Mouse (Mus musculus): ENCODE data around the gene Ryr1.

- TF ChIP-seq CTCF (IDR thresholded peaks at IDR 0.05; ENCODE audit: borderline replicate concordance, insufficient read depth, low read depth, low read length) (peak; percentile 22; the same call in 1 of the 2 replicates), POLR2A (IDR thresholded peaks at IDR 0.05; ENCODE audit: borderline replicate concordance, insufficient read depth, low read length) (no peak)
These were observed 74.2 kb downstream of the Ryr1 start for GRCm38 (mm10) chr7:29050797-29051196.
